Mouse (Mus musculus): ENCODE data around the gene Islr2.
A peak's percentile ranks its signal among the peaks of the same experiment; 100 is the strongest.

The Islr2 gene

GRCm38 (mm10) chr9:58153095-58153494 is 51.0 kb downstream of the Islr2 start:
- DNase-seq (ENCODE audit: low read depth in 2 of 2, low spot score in 2 of 2): no peak

- DNase-seq (ENCODE audit: low read depth in 2 of 2, low spot score in 2 of 2): peak in 1 of 2 experiments; percentile 24
Observed at GRCm38 (mm10) chr9:58150733-58151361, 53.3 kb downstream of the Islr2 start.

- DNase-seq (ENCODE audit: low read depth in 2 of 2, low spot score in 2 of 2): no peak
Observed at GRCm38 (mm10) chr9:58148806-58149205, 55.3 kb downstream of the Islr2 start.
